Mouse (Mus musculus) liver, embryonic 13.5 days (tissue): Measurements from ENCODE around the gene Eml3. TPM values are rescaled to one million over a fixed set of nuclear protein-coding genes. Genes with fewer than 3 reads are reported as not detected.

Experiments used
- ATAC-seq: fragments of 200-750 bp; cut with Nextera tagmentation; 2 replicates; pipeline ENCODE4 v1.8.0; 2017; ENCODE audit warnings: low read depth, mild to moderate bottlenecking, moderate number of reproducible peaks, moderate library complexity
- DNase-seq: peaks from one replicate; pipeline ENCODE4 v3.0.0; 2022
- H3K27ac ChIP-seq: fragments of 300-500 bp; sonication (generic); 2 replicates; pipeline ENCODE4 v1.5.1; 2015; ENCODE audit warnings: moderate library complexity, mild to moderate bottlenecking, inconsistent platforms
- H3K27me3 ChIP-seq: fragments of 300-500 bp; sonication (generic); 2 replicates; pipeline ENCODE4 v1.6.1; 2015; ENCODE audit warnings: mild to moderate bottlenecking, inconsistent platforms
- H3K36me3 ChIP-seq: fragments of 300-500 bp; sonication (generic); 2 replicates; pipeline ENCODE4 v1.6.1; 2015; ENCODE audit warnings: mild to moderate bottlenecking, inconsistent platforms
- H3K4me1 ChIP-seq: fragments of 300-500 bp; sonication (generic); replicated peaks from 2 replicates; pipeline ENCODE4 v1.6.1; 2015; ENCODE audit warnings: inconsistent platforms
- H3K4me2 ChIP-seq: fragments of 300-500 bp; sonication (generic); 2 replicates; pipeline ENCODE4 v1.6.1; 2015; ENCODE audit warnings: inconsistent platforms, mild to moderate bottlenecking, moderate library complexity
- H3K4me3 ChIP-seq: fragments of 300-500 bp; sonication (generic); replicated peaks from 2 replicates; pipeline ENCODE4 v1.5.1; 2015; ENCODE audit warnings: mild to moderate bottlenecking, inconsistent platforms
- H3K9ac ChIP-seq: fragments of 300-500 bp; sonication (generic); 2 replicates; pipeline ENCODE4 v1.6.1; 2015; ENCODE audit warnings: mild to moderate bottlenecking, inconsistent platforms
- H3K9me3 ChIP-seq: fragments of 300-500 bp; sonication (generic); replicated peaks from 2 replicates; pipeline ENCODE4 v1.6.1; 2016; ENCODE audit warnings: inconsistent platforms
- WGBS: fragments of 180-500 bp; shearing (Covaris S2); methylation state at CpG from one replicate; pipeline ENCODE4 v1.1.7; 2015; ENCODE audit not compliant: insufficient replicate concordance; 5-methylcytosine and 5-hydroxymethylcytosine counted together
- polyA plus RNA-seq: library from polyadenylated mRNA; unstranded; fragments of >200 nt; fragmentation: Nextera tagmentation; extraction: Ambion mirVana; gene quantifications from 2 replicates; pipeline ENCODE4 v1.2.1, GENCODE M21; 2015

Eml3 gene
- polyA plus RNA-seq, 1 experiment from 2014 or later, result 15.2 TPM

- WGBS, result 41% methylated on average over 10 of the region's 10 CpGs
- peak overlapping the region; percentile 98 for H3K4me3 ChIP-seq
- no peaks in the 10 kb centered on the region for H3K27me3 ChIP-seq
- peaks cover 67% of the 10 kb centered on the region for H3K36me3 ChIP-seq
- H3K9me3 ChIP-seq, result no peaks in the 10 kb centered on the region
- ATAC-seq, result no peak; the same call in 1 of the 2 replicates
- H3K27ac ChIP-seq, result peak overlapping the region; percentile 98
- H3K9ac ChIP-seq, result peak overlapping the region; percentile 100
- H3K4me1 ChIP-seq, result peaks cover 50% of the 10 kb centered on the region
- H3K4me2 ChIP-seq, result peak overlapping the region; percentile 78
- no peak for DNase-seq
Observed at GRCm38 (mm10) chr19:8941136-8941514, 11.8 kb downstream of the Eml3 start.

DNA sequence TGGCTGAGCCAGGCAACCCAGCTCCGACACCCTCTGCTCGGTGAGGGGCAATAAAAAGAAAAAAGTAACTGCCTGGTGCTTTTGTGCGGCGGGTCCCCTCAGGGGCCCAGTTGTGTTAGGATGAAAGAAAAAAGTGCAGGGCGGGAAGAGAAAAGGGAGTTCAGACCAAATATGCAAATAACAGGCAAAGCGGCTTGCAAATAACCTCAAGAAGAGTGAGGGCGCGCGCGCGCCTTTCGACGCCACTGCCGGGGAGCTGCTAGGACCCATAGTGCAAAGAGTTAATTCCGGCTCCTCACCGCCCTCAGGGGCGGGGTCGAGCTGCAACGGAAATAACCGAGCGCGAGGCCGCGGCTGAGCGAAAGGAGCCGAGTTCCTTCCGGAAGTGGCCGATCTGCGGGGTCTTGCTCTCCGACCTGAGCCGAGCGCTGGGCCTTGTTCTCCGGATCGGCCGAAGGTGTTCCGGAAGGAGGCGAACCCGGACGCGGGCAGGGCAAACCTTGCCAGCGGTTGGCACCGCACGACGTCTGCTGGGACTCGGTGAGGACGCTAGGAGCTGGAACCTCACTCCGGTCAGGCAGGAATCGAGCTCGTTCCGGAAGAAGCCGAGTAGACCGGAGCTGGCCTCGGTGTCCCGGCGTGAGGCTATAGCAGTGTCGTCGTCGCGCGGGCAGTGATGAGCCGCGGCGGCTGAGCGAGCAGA, 12.3 kb downstream of the Eml3 start, which contains the start of gene Mta2:
Gene Mta2 (plus strand): TSS at position 361 of the 703 bp plus-strand sequence.
- ATAC-seq (peak; percentile 89), DNase-seq (peak; percentile 91)
- peak within 1 kb of the TSS; percentile 100 for H3K9ac ChIP-seq
- peak within 1 kb of the TSS; percentile 78 for H3K4me2 ChIP-seq
- peak within 1 kb of the TSS; percentile 98 for H3K4me3 ChIP-seq
- H3K27ac ChIP-seq, result peak within 1 kb of the TSS; percentile 98
- under 1% methylated on average over 64 of the region's 64 CpGs for WGBS
- H3K9me3 ChIP-seq, result no peaks in the 10 kb centered on the region
- no peaks in the 10 kb centered on the region for H3K27me3 ChIP-seq
- peaks cover 67% of the 10 kb centered on the region for H3K36me3 ChIP-seq
- peaks cover 55% of the 10 kb centered on the region for H3K4me1 ChIP-seq

- DNase-seq (no peak), ATAC-seq (peak; percentile 35)
- Histone ChIP-seq H3K27me3 (no peaks in the 10 kb centered on the region), H3K9me3 (no peaks in the 10 kb centered on the region), H3K36me3 (peaks cover 67% of the 10 kb centered on the region), H3K9ac (peak overlapping the region; percentile 100), H3K4me3 (peak overlapping the region; percentile 98), H3K4me2 (peak overlapping the region; percentile 78), H3K4me1 (peaks cover 63% of the 10 kb centered on the region), H3K27ac (peak overlapping the region; percentile 98)
- under 1% methylated on average over 46 of the region's 46 CpGs for WGBS
Observed at GRCm38 (mm10) chr19:8942276-8942964, 13.1 kb downstream of the Eml3 start.

- H3K4me1 ChIP-seq, result peaks cover 66% of the 10 kb centered on the region
- H3K9me3 ChIP-seq, result no peaks in the 10 kb centered on the region
- peak overlapping the region; percentile 78 for H3K4me2 ChIP-seq
- H3K4me3 ChIP-seq, result peak overlapping the region; percentile 98
- peak overlapping the region; percentile 100 for H3K9ac ChIP-seq
- no peaks in the 10 kb centered on the region for H3K27me3 ChIP-seq
- H3K27ac ChIP-seq, result peak overlapping the region; percentile 98
- no peak for DNase-seq
- H3K36me3 ChIP-seq, result peaks cover 69% of the 10 kb centered on the region
- WGBS, result 33% methylated on average over 2 of the region's 2 CpGs
- ATAC-seq, result no peak
Observed at GRCm38 (mm10) chr19:8943047-8943446, 13.7 kb downstream of the Eml3 start.

DNA sequence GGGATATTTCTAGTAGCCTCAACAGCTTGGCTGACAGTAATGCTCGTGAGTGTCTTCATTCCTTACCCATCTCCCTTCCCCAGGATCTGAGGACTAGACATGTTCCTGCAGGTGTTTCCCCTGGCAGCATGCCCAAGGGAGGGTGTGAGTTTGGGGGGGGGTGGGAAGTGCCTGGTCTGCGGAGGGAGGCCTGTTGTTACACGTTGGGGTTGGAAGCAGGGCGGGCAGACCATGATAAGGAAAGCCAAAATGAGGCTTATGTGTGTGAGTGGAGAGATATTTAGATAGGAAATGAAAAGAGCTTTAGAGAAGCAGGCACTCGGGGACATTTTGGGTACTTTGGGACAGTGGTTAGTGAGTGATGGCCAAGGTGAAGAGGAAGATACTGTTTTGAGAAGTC, 14.7 kb downstream of the Eml3 start:
- peak overlapping the region; percentile 100 for H3K9ac ChIP-seq
- peak overlapping the region; percentile 98 for H3K4me3 ChIP-seq
- H3K4me2 ChIP-seq, result peak overlapping the region; percentile 78
- WGBS, result 6% methylated on average over 5 of the region's 5 CpGs
- peak overlapping the region; percentile 98 for H3K27ac ChIP-seq
- ATAC-seq, result peak; percentile 49
- H3K27me3 ChIP-seq, result no peaks in the 10 kb centered on the region
- H3K9me3 ChIP-seq, result no peaks in the 10 kb centered on the region
- peaks cover 66% of the 10 kb centered on the region for H3K4me1 ChIP-seq
- peaks cover 69% of the 10 kb centered on the region for H3K36me3 ChIP-seq
- peak; percentile 54 for DNase-seq

DNA sequence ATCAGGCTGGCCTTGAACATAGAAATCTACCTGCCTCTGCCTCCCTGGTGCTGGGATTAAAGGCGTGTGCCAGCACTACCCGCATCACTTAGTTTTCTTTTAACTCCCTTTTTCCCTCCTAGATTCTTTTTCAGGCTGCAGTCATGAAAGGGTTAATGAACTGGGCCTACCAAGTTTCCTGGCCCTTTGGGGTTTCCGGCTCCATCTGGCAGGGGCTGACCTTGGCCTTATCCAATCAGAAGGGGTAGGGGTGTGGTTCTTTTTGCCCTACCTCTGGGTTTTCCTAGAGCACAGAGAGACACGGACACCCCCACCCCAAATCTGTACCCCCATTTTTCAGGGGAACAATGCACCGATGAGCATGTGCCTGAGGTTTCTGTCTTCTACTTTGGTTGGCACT, 15.4 kb downstream of the Eml3 start:
- peak overlapping the region; percentile 100 for H3K9ac ChIP-seq
- H3K4me3 ChIP-seq, result peak overlapping the region; percentile 98
- H3K4me1 ChIP-seq, result peaks cover 66% of the 10 kb centered on the region
- peak overlapping the region; percentile 78 for H3K4me2 ChIP-seq
- ATAC-seq (no peak), DNase-seq (peak; percentile 66)
- no peaks in the 10 kb centered on the region for H3K27me3 ChIP-seq
- 19% methylated on average over 5 of the region's 5 CpGs for WGBS
- H3K9me3 ChIP-seq, result no peaks in the 10 kb centered on the region
- H3K27ac ChIP-seq, result peak overlapping the region; percentile 98
- peaks cover 70% of the 10 kb centered on the region for H3K36me3 ChIP-seq

GRCm38 (mm10) chr19:8945251-8945650, 15.9 kb downstream of the Eml3 start:
- H3K27ac ChIP-seq, result peak overlapping the region; percentile 98
- H3K4me2 ChIP-seq, result peak overlapping the region; percentile 78
- H3K36me3 ChIP-seq, result peaks cover 72% of the 10 kb centered on the region
- peak overlapping the region; percentile 98; the same call in 1 of the 2 replicates for H3K4me3 ChIP-seq
- no peak for ATAC-seq
- no peaks in the 10 kb centered on the region for H3K27me3 ChIP-seq
- H3K9me3 ChIP-seq, result no peaks in the 10 kb centered on the region
- WGBS, result 67% methylated on average over 6 of the region's 6 CpGs
- H3K9ac ChIP-seq, result peak overlapping the region; percentile 100
- peaks cover 64% of the 10 kb centered on the region for H3K4me1 ChIP-seq
- no peak for DNase-seq

DNA sequence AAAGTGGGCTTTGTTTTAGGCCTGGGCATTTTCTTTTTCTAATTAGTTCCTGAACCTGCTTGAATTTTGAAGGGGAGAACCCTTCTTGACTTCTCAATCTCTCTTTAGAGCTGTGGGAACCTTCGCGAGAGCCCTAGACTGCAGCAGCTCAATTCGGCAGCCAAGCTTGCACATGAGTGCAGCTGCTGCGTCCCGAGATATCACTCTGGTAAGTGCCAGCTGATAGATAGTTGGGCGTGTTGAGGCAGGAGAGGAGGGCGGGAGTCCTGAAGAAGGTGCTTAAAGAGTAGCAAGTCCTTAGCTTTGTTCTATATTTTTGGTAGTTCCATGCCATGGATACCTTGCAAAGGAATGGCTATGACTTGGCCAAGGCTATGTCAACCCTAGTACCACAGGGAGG, 17.6 kb downstream of the Eml3 start:
- peak overlapping the region; percentile 30; the same call in 1 of the 2 replicates for H3K9ac ChIP-seq
- 34% methylated on average over 7 of the region's 7 CpGs for WGBS
- H3K9me3 ChIP-seq, result no peaks in the 10 kb centered on the region
- DNase-seq (no peak), ATAC-seq (peak; percentile 60)
- H3K27ac ChIP-seq, result peak overlapping the region; percentile 78
- peaks cover 82% of the 10 kb centered on the region for H3K36me3 ChIP-seq
- H3K4me2 ChIP-seq, result peak overlapping the region; percentile 78
- H3K4me3 ChIP-seq, result no peak overlapping the region; the same call in 1 of the 2 replicates
- H3K4me1 ChIP-seq, result peaks cover 56% of the 10 kb centered on the region
- H3K27me3 ChIP-seq, result no peaks in the 10 kb centered on the region

DNA sequence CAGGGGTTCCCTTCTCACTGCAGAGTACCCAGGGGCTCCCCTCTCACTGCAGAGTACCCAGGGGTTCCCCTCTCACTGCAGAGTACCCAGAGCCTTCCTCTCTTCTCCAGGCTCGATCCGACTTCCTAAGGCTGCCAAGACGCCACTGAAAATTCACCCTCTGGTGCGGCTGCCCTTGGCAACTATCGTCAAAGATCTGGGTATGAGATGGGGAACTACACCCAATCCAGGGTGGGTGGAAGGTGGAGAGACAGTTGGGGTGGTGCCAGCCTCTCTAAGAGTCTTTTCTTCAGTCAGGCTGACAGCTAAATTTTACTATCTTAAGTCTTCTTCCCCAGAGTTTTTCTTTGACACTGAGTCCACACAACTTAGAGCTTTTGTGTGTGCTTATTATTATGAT, 20.8 kb downstream of the Eml3 start:
- ATAC-seq, result no peak
- WGBS, result 80% methylated on average over 5 of the region's 5 CpGs
- Histone ChIP-seq H3K9ac (no peak overlapping the region), H3K9me3 (no peaks in the 10 kb centered on the region), H3K36me3 (peaks cover 78% of the 10 kb centered on the region), H3K27me3 (no peaks in the 10 kb centered on the region), H3K4me1 (peaks cover 57% of the 10 kb centered on the region), H3K4me3 (no peak overlapping the region), H3K4me2 (no peak overlapping the region), H3K27ac (no peak overlapping the region)
- DNase-seq, result no peak

DNA sequence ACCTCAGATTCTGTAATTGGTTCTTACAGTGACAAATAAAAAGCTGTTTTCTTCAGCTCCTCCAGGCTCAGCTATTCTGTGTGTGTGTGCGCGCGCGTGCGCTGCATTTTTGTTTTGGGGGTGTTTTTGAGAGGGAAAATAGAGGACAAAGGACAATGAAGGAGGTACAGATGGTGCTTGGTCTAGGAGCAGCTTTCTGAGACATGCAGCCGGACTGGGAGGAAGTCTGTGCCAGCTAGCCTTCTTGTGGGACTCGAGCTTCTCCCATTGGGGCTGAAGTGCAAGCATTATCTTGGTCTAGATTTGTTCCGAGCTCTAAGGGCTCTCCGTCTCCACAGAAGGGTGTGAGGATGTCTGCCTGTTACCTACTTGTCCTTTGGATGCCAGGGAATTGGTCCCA, 22.9 kb downstream of the Eml3 start:
- Histone ChIP-seq H3K4me3 (peak overlapping the region; percentile 76; the same call in 1 of the 2 replicates), H3K36me3 (peaks cover 74% of the 10 kb centered on the region)

More for the DNA sequence above, 22.9 kb downstream of the Eml3 start:
- Histone ChIP-seq H3K27ac (peak overlapping the region; percentile 75; the same call in 1 of the 2 replicates), H3K4me2 (peak overlapping the region; percentile 80), H3K4me1 (peaks cover 42% of the 10 kb centered on the region), H3K27me3 (no peaks in the 10 kb centered on the region), H3K9ac (peak overlapping the region; percentile 81; the same call in 1 of the 2 replicates), H3K9me3 (no peaks in the 10 kb centered on the region)
- WGBS, result 87% methylated on average over 9 of the region's 9 CpGs
- ATAC-seq (no peak), DNase-seq (no peak)
